Mouse (Mus musculus): ENCODE results near the gene BC005624. TPM values are rescaled to one million over a fixed set of nuclear protein-coding genes. Genes with fewer than 3 reads are reported as not detected.
A peak's percentile ranks its signal among the peaks of the same experiment; 100 is the strongest.

BC005624 gene
- polyA plus RNA-seq, 1 experiment from 2014 or later, result 92.1 TPM

DNA sequence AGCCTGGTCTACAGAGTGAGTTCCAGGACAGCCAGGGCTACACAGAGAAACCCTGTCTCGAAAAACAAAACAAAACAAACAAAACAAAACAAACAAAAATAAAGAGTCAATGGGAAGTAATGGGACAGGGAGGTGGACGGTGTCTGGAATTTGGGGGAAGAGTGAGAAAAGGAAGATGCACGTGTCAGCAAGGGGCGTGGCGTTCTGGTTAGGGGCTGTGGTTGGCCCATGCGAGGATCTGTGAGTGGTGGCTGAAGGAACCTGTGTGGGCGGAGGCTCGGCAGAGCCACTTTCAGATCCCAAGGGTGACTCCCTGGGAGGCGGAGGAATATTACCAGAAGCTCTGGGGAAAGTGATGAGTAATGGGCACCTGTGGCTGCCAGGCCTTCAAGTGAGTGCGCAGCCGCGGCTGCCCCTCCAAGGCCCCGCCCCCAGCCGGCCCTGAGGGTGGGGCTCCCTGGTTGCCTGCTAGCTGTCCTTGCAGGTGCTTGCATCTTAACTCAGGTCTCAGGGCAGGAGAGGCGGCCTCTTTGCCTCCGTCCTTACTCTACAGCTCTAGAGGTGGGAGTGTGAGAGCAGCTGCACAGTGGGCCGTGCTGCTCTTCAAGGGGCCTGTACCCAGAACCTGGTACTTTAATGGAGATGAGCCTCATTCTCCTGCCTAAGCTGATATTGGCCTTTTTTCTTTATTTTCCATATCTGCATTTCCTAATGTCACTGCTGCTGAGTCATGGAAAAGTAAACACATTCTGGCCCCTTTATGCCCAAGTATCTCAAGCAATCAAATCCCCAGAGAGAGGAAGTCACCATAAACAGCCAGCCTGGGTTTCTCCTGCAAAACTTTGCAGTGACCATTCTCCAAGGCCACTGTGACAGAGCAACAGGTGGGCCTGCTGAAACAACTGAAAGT is 3.4 kb upstream of the BC005624 start:
- WGBS, result 28% methylated on average over 17 of the region's 17 CpGs
- no peak overlapping the region for H3K4me2 ChIP-seq (ENCODE audit: low read length)
- H3K27ac ChIP-seq (ENCODE audit: low read depth, low read length), result no peak overlapping the region
- no peaks in the 10 kb centered on the region for H3K36me3 ChIP-seq (ENCODE audit: control insufficient read depth, insufficient read depth, low read length)
- no peak overlapping the region for H3K4me3 ChIP-seq (ENCODE audit: low read length)
- no peaks in the 10 kb centered on the region for H3K27me3 ChIP-seq (replicated peaks; ENCODE audit: control insufficient read depth, insufficient read depth, low read length)
- H3K9me3 ChIP-seq (ENCODE audit: control insufficient read depth, low read length), result no peaks in the 10 kb centered on the region
- no peak overlapping the region for H3K9ac ChIP-seq (ENCODE audit: low read depth, low read length)
- no peak for ATAC-seq
- peaks cover 19% of the 10 kb centered on the region for H3K4me1 ChIP-seq (ENCODE audit: control insufficient read depth, insufficient read depth, low read depth, low read length)

GRCm38 (mm10) chr2:30983024-30983423 is 1.0 kb upstream of the BC005624 start:
- 43% methylated on average over 7 of the region's 7 CpGs for WGBS
- peak overlapping the region; percentile 76 for H3K4me3 ChIP-seq (ENCODE audit: low read length)
- no peak for ATAC-seq
- peak overlapping the region; percentile 2; the same call in 1 of the 2 replicates for H3K9ac ChIP-seq (ENCODE audit: low read depth, low read length)
- no peak overlapping the region for H3K27ac ChIP-seq (ENCODE audit: low read depth, low read length)
- H3K27me3 ChIP-seq (replicated peaks; ENCODE audit: control insufficient read depth, insufficient read depth, low read length), result no peaks in the 10 kb centered on the region
- H3K4me2 ChIP-seq (ENCODE audit: low read length), result peak overlapping the region; percentile 67
- H3K9me3 ChIP-seq (ENCODE audit: control insufficient read depth, low read length), result no peaks in the 10 kb centered on the region
- H3K4me1 ChIP-seq (ENCODE audit: control insufficient read depth, insufficient read depth, low read depth, low read length), result peaks cover 19% of the 10 kb centered on the region
- peaks cover 9% of the 10 kb centered on the region; the same call in 1 of the 2 replicates for H3K36me3 ChIP-seq (ENCODE audit: control insufficient read depth, insufficient read depth, low read length)

DNA sequence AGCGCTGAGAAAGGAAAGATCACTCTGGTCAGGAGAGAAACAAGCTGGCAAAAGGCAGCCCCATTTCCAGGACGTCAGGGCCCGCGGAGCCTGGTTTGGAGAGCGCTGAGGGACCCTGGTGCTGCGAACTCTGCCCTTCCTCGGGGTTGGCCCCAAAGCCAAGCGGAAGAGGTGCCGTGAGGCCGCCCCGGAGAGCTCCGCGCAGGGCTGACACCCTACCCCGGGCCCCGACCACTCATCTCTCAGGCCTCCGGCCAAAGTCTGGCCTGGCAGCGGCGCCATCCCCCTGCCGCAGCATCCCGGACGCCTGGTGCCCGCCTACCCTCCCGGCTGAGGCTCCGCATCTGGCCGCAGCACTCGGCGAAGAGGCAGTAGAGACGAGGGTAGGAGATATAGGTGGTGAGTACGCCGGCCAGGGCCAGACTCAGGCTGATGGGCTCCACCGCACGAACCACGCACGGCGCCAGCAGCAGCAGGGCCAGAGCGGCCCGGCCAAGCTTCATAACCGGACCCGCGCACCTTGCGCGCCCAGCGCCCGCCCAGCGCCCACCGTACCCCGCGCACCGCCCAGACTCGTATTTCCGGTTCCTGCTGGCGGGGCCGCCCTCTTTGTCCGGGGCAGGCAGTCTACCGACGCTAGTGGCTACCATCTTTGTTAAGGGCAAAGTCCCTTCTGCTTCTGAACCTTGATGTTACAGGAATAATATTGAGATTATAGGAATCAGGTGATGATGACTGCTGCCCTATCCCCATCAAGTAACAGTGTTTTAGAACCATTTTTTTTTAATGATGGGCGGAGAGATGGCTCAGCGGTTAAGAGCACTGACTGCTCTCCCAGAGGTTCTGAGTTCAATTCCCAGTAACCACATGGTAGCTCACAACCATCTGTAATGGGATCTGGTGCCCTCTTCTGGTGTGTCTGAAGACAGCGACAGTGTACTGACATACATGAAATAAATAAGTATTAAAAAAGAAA is 14.4 kb downstream of the BC005624 start, which contains the start of gene Tor1a:
Tor1a (minus strand) TSS at position 582 of the 976 bp plus-strand sequence.
- Histone ChIP-seq H3K4me3 (ENCODE audit: low read length) (peak within 1 kb of the TSS; percentile 99), H3K27me3 (replicated peaks; ENCODE audit: control insufficient read depth, insufficient read depth, low read length) (no peaks in the 10 kb centered on the region), H3K9ac (ENCODE audit: low read depth, low read length) (peak within 1 kb of the TSS; percentile 98), H3K27ac (ENCODE audit: low read depth, low read length) (peak within 1 kb of the TSS; percentile 75), H3K9me3 (ENCODE audit: control insufficient read depth, low read length) (no peaks in the 10 kb centered on the region), H3K36me3 (ENCODE audit: control insufficient read depth, insufficient read depth, low read length) (peaks cover 12% of the 10 kb centered on the region), H3K4me2 (ENCODE audit: low read length) (peak within 1 kb of the TSS; percentile 86), H3K4me1 (ENCODE audit: control insufficient read depth, insufficient read depth, low read depth, low read length) (peaks cover 19% of the 10 kb centered on the region)
- ATAC-seq, result peak; percentile 96
- WGBS, result 2% methylated on average over 49 of the region's 59 CpGs

- no peak overlapping the region for H3K27ac ChIP-seq (ENCODE audit: low read depth, low read length)
- no peak for ATAC-seq
- H3K36me3 ChIP-seq (ENCODE audit: control insufficient read depth, insufficient read depth, low read length), result peaks cover 16% of the 10 kb centered on the region
- peak overlapping the region; percentile 98 for H3K9ac ChIP-seq (ENCODE audit: low read depth, low read length)
- peak overlapping the region; percentile 99 for H3K4me3 ChIP-seq (ENCODE audit: low read length)
- peak overlapping the region; percentile 86 for H3K4me2 ChIP-seq (ENCODE audit: low read length)
- no peaks in the 10 kb centered on the region for H3K27me3 ChIP-seq (replicated peaks; ENCODE audit: control insufficient read depth, insufficient read depth, low read length)
- H3K9me3 ChIP-seq (ENCODE audit: control insufficient read depth, low read length), result no peaks in the 10 kb centered on the region
- H3K4me1 ChIP-seq (ENCODE audit: control insufficient read depth, insufficient read depth, low read depth, low read length), result peaks cover 19% of the 10 kb centered on the region
- whole genome bisulfite sequencing, result 21% methylated on average over 16 of the region's 16 CpGs
These were observed 15.2 kb downstream of the BC005624 start for GRCm38 (mm10) chr2:30966826-30967225.

GRCm38 (mm10) chr2:30965627-30966026 is 16.4 kb downstream of the BC005624 start:
- H3K36me3 ChIP-seq (ENCODE audit: control insufficient read depth, insufficient read depth, low read length), result peaks cover 17% of the 10 kb centered on the region

GRCm38 (mm10) chr2:30962570-30963254 is 19.3 kb downstream of the BC005624 start:
- 91% methylated on average over 11 of the region's 11 CpGs for WGBS
- ATAC-seq, result no peak

More at GRCm38 (mm10) chr2:30965627-30966026, 16.4 kb downstream of the BC005624 start:
- WGBS, result 91% methylated on average over 8 of the region's 8 CpGs
- Histone ChIP-seq H3K4me1 (ENCODE audit: control insufficient read depth, insufficient read depth, low read depth, low read length) (peaks cover 19% of the 10 kb centered on the region), H3K4me2 (ENCODE audit: low read length) (no peak overlapping the region), H3K27ac (ENCODE audit: low read depth, low read length) (no peak overlapping the region), H3K9me3 (ENCODE audit: control insufficient read depth, low read length) (no peaks in the 10 kb centered on the region), H3K4me3 (ENCODE audit: low read length) (no peak overlapping the region), H3K9ac (ENCODE audit: low read depth, low read length) (no peak overlapping the region), H3K27me3 (replicated peaks; ENCODE audit: control insufficient read depth, insufficient read depth, low read length) (no peaks in the 10 kb centered on the region)
- ATAC-seq, result no peak

DNA sequence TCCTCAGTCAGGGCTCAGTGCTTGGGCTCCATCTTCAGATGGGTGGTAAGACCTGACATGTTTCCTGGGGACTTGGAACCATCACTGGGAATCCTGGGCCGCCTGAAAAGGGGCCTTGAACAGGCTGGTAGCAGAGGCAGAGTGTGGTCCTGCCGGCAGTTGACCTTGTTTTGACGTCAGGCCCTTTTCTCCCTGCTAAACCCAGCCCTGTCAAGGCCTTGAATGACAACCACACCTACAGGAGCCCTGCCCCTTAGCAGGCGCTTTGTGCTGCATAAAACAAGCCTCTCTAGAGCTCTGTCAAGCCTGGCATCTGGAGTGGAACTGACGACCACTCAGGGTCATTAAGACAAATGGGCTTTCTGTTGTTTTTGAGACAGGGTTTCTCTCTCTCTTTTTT is 22.1 kb downstream of the BC005624 start:
- Histone ChIP-seq H3K4me3 (ENCODE audit: low read length) (no peak overlapping the region), H3K9ac (ENCODE audit: low read depth, low read length) (no peak overlapping the region), H3K27me3 (replicated peaks; ENCODE audit: control insufficient read depth, insufficient read depth, low read length) (no peaks in the 10 kb centered on the region), H3K36me3 (ENCODE audit: control insufficient read depth, insufficient read depth, low read length) (peaks cover 60% of the 10 kb centered on the region), H3K27ac (ENCODE audit: low read depth, low read length) (no peak overlapping the region), H3K4me1 (ENCODE audit: control insufficient read depth, insufficient read depth, low read depth, low read length) (peaks cover 11% of the 10 kb centered on the region), H3K4me2 (ENCODE audit: low read length) (no peak overlapping the region), H3K9me3 (ENCODE audit: control insufficient read depth, low read length) (no peaks in the 10 kb centered on the region)
- ATAC-seq, result no peak
- 43% methylated on average over 5 of the region's 5 CpGs for WGBS

More at GRCm38 (mm10) chr2:30962570-30963254, 19.3 kb downstream of the BC005624 start:
- Histone ChIP-seq H3K9ac (ENCODE audit: low read depth, low read length) (no peak overlapping the region), H3K36me3 (ENCODE audit: control insufficient read depth, insufficient read depth, low read length) (peaks cover 40% of the 10 kb centered on the region), H3K4me2 (ENCODE audit: low read length) (no peak overlapping the region), H3K27me3 (replicated peaks; ENCODE audit: control insufficient read depth, insufficient read depth, low read length) (no peaks in the 10 kb centered on the region), H3K4me1 (ENCODE audit: control insufficient read depth, insufficient read depth, low read depth, low read length) (peaks cover 19% of the 10 kb centered on the region), H3K4me3 (ENCODE audit: low read length) (no peak overlapping the region), H3K27ac (ENCODE audit: low read depth, low read length) (no peak overlapping the region), H3K9me3 (ENCODE audit: control insufficient read depth, low read length) (no peaks in the 10 kb centered on the region)

GRCm38 (mm10) chr2:30958726-30959125 is 23.3 kb downstream of the BC005624 start:
- Histone ChIP-seq H3K4me1 (ENCODE audit: control insufficient read depth, insufficient read depth, low read depth, low read length) (peaks cover 22% of the 10 kb centered on the region), H3K9me3 (ENCODE audit: control insufficient read depth, low read length) (no peaks in the 10 kb centered on the region), H3K9ac (ENCODE audit: low read depth, low read length) (no peak overlapping the region), H3K4me3 (ENCODE audit: low read length) (no peak overlapping the region), H3K27me3 (replicated peaks; ENCODE audit: control insufficient read depth, insufficient read depth, low read length) (no peaks in the 10 kb centered on the region), H3K27ac (ENCODE audit: low read depth, low read length) (no peak overlapping the region), H3K36me3 (ENCODE audit: control insufficient read depth, insufficient read depth, low read length) (peaks cover 57% of the 10 kb centered on the region), H3K4me2 (ENCODE audit: low read length) (no peak overlapping the region)
- ATAC-seq, result no peak
- WGBS, result 91% methylated on average over 14 of the region's 14 CpGs
